Mouse (Mus musculus): ENCODE data around the gene Scn8a.

- TF ChIP-seq CTCF (IDR thresholded peaks at IDR 0.05) (peak; percentile 80), POLR2A (IDR thresholded peaks at IDR 0.05; ENCODE audit: insufficient read depth, low read depth, low read length) (no peak)
Measured at GRCm38 (mm10) chr15:101042613-101043012, 173.0 kb downstream of the Scn8a start.

Data from heart, adult 2 months (tissue).